ENCODE assay signal across 15 mouse cellular contexts in the genomic region with DNA sequence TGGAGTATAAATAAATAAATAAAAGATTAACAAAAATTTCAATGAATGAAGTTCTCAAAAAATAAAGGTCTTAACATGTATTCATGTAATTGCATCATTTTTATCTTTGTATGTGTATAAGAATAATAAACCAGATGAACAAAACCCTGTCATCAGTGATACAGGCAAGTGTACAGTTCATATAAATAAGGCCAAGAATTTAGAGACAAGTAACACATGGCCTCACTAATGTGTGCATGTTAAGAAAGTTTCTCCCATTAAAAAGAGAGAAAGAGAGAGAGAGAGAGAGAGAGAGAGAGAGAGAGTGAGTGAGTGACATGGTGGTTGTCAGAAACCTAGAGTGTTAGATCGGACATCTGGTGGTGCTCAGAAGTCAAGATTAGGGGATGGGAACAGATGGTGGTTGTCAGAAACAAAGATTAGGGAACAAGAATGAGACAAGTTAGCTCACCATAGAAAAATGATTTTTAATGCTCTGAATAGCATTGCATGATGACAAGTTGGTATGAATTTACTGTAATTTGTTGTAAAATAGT.
"Had no signal": no experiment of that assay in that cellular context is flagged by ENCODE, and none has a peak within 500 bp of the region (broad histone marks: within the 10 kb centered on the region; RNA-seq: fewer than 3 reads in every experiment).

No protein-coding gene starts in this region.

- ATAC-seq: liver, postnatal 0 days had no signal

- H3K9ac ChIP-seq: limb, embryonic 12.5 days; liver, embryonic 13.5 days; liver, postnatal 0 days; neural tube, embryonic 15.5 days had no signal

- DNase-seq: kidney, postnatal 10 days; kidney, postnatal 4 days; liver; liver, embryonic 13.5 days; liver, postnatal 0 days; lung, postnatal 10 days; lung, postnatal 4 days; right cerebral cortex, adult 18-20 months; right cerebral cortex, postnatal 25 days; thymus, postnatal 36 days had no signal

- H3K27me3 ChIP-seq: limb, embryonic 12.5 days; liver, embryonic 13.5 days; neural tube, embryonic 15.5 days had no signal

- H3K27ac ChIP-seq: layer of hippocampus, adult 2 months; limb, embryonic 12.5 days; liver, embryonic 13.5 days; midbrain, embryonic 10.5 days; neural tube, embryonic 15.5 days had no signal

- H3K36me3 ChIP-seq: limb, embryonic 12.5 days; liver, embryonic 13.5 days; midbrain, embryonic 10.5 days; neural tube, embryonic 15.5 days had no signal

- H3K4me1 ChIP-seq: limb, embryonic 12.5 days; liver, embryonic 13.5 days; midbrain, embryonic 10.5 days; neural tube, embryonic 15.5 days had no signal

- H3K9me3 ChIP-seq: limb, embryonic 12.5 days; liver, embryonic 13.5 days; midbrain, embryonic 10.5 days; neural tube, embryonic 15.5 days had no signal

- H3K4me2 ChIP-seq: limb, embryonic 12.5 days; liver, embryonic 13.5 days; neural tube, embryonic 15.5 days had no signal

- H3K4me3 ChIP-seq: layer of hippocampus, adult 2 months; limb, embryonic 12.5 days; liver, embryonic 13.5 days; midbrain, embryonic 10.5 days; myocyte; neural tube, embryonic 15.5 days had no signal
